Mouse (Mus musculus) lung, embryonic 16.5 days (tissue): ENCODE results near the gene Tcf7. TPM values are rescaled to one million over a fixed set of nuclear protein-coding genes. Genes with fewer than 3 reads are reported as not detected.

ENCODE experiments used
- ATAC-seq: fragments of 200-750 bp; cut with Nextera tagmentation; 2 replicates; pipeline ENCODE4 v1.8.0; 2017; ENCODE audit warnings: low read depth, mild to moderate bottlenecking, moderate library complexity
- H3K27ac ChIP-seq: fragments of 300-500 bp; sonication (generic); 2 replicates; pipeline ENCODE4 v1.5.1; 2014; ENCODE audit warnings: mild to moderate bottlenecking, control low read depth, low read length
- H3K27me3 ChIP-seq: fragments of 300-500 bp; sonication (generic); 2 replicates; pipeline ENCODE4 v1.6.1; 2014; ENCODE audit warnings: low read depth, low read length, mixed read lengths; ENCODE audit not compliant: control insufficient read depth, insufficient read depth
- H3K36me3 ChIP-seq: fragments of 300-500 bp; sonication (generic); 2 replicates; pipeline ENCODE4 v1.6.1; 2014; ENCODE audit warnings: low read length; ENCODE audit not compliant: control insufficient read depth, insufficient read depth
- H3K4me1 ChIP-seq: fragments of 300-500 bp; sonication (generic); replicated peaks from 2 replicates; pipeline ENCODE4 v1.6.1; 2014; ENCODE audit warnings: low read length, mixed read lengths; ENCODE audit not compliant: control insufficient read depth, insufficient read depth
- H3K4me2 ChIP-seq: fragments of 300-500 bp; sonication (generic); 2 replicates; pipeline ENCODE4 v1.6.1; 2014; ENCODE audit warnings: low read depth, low read length, control low read depth
- H3K4me3 ChIP-seq: fragments of 300-500 bp; sonication (generic); 2 replicates; pipeline ENCODE4 v1.5.1; 2014; ENCODE audit warnings: mild to moderate bottlenecking, low read length, control low read depth
- H3K9ac ChIP-seq: fragments of 300-500 bp; sonication (generic); 2 replicates; pipeline ENCODE4 v1.6.1; 2014; ENCODE audit warnings: low read length, control low read depth
- H3K9me3 ChIP-seq: fragments of 300-500 bp; sonication (generic); 2 replicates; pipeline ENCODE4 v1.6.1; 2016; ENCODE audit warnings: low read length; ENCODE audit not compliant: control insufficient read depth
- WGBS: fragments of 180-500 bp; shearing (Covaris S2); extraction: QIAGEN DNeasy Blood & Tissue Kit; methylation state at CpG from one replicate; pipeline ENCODE4 v1.1.7; 2014; 5-methylcytosine and 5-hydroxymethylcytosine counted together
- polyA plus RNA-seq: library from polyadenylated mRNA; unstranded; fragments of >200 nt; fragmentation: Nextera tagmentation; extraction: Ambion mirVana; gene quantifications from 2 replicates; pipeline ENCODE4 v1.2.1, GENCODE M21; 2015

Gene Tcf7
- polyA plus RNA-seq, 1 experiment from 2014 or later = 16.4 TPM

DNA sequence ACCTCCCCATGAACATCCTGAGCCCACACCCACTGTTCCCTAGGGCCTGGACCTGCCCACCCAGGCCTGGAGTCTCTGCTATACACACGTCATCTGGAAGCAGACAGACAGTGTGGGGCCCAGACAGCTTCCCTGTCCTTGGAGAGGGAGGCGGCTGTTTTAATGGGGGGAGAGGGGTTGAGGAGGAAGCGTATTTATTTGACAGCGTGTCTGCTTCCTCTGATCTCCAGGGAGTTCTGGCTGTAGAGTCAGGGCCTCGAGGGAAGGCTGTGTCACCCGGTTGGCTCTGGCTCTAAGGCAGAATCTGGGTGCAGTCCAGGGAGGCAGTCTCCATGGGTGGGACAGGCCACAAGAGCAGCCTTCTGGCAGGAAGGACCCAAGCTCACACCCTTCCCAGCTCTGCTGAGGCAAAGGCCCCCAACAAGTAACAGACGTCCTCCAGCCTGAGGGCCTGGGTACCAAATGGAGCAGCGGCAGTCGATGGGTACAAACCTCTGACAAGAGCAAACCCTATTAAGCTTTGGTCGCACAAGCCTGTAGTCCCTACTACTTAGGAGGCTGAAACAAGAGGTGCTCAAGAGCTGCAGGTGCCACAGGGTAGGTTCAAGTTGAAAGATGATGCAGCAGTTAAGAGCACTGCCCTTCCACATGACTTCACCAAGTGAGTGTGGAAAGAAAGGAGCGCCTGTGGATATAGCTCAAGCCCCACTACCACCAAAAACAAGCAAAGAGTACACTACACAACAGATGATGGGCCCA is 9.5 kb downstream of the Tcf7 start:
- H3K27me3 ChIP-seq = no peaks in the 10 kb centered on the region
- peak; percentile 93 for ATAC-seq
- peak overlapping the region; percentile 13; the same call in 1 of the 2 replicates for H3K9ac ChIP-seq
- H3K4me3 ChIP-seq = no peak overlapping the region
- peak overlapping the region; percentile 80 for H3K27ac ChIP-seq
- peaks cover 42% of the 10 kb centered on the region for H3K4me1 ChIP-seq
- H3K4me2 ChIP-seq = no peak overlapping the region
- 44% methylated on average over 11 of the region's 11 CpGs for WGBS
- no peaks in the 10 kb centered on the region for H3K9me3 ChIP-seq
- H3K36me3 ChIP-seq = no peaks in the 10 kb centered on the region; the same call in 1 of the 2 replicates

DNA sequence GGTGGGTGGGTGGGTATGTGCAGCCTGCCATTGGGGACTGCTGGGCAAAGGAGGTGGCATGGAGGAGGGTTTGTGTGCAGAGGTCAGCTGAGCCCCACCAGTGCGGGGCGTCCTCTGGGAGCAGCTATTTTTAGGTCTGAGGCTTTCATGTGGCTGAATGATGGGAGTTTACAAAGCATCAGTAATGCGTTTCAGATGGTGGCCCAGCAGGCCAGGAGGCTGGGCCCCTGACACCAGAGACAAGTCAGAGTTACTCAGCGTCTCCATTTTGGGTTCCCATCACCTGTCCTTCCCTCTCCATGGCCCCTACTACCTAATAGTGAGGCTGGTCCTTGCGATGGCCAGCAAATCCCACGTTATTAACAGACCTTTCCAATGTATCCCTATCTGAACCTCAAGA is 10.2 kb downstream of the Tcf7 start:
- peak overlapping the region; percentile 80 for H3K27ac ChIP-seq
- no peaks in the 10 kb centered on the region for H3K27me3 ChIP-seq
- WGBS = 53% methylated on average over 6 of the region's 6 CpGs
- no peaks in the 10 kb centered on the region for H3K9me3 ChIP-seq
- no peak overlapping the region for H3K4me2 ChIP-seq
- no peaks in the 10 kb centered on the region; the same call in 1 of the 2 replicates for H3K36me3 ChIP-seq
- ATAC-seq = no peak
- no peak overlapping the region for H3K4me3 ChIP-seq
- peaks cover 50% of the 10 kb centered on the region for H3K4me1 ChIP-seq
- 0 out of 2 replicates have a peak overlapping the region, but pooled peaks have one; percentile 13 for H3K9ac ChIP-seq

DNA sequence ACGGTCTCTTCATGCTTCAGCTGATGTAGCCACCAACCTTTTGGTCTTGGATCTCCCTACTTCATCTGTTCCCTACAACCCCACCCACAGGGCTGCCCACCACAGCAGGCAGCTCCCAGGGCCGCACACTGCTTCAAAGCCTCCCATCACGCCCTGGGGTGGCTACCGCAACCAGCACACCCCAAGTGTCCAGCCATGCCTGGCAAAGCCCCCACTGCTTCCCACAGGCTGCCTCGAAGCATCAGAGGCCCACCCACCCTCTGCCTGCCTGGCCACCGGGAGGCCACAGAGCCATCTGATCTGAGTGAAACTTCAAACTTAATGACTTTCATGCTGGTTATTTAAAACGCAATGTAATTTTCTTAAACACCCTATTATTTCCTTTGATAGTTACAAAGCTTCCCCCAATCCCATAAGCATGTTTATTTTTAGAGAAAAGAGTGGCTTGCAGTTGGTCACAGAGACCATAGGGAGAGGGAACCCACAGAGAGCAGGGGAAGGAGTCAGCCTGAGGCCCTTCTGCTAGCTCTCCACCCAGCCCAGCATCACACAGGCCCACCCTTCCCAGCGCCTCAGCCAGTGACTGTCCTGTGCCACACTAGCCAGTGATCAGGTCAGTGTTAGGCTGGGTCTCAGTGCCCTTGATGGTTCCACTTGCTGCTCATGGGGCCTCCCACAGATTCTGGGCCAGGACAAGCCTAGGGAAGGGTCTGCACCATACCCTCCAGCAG is 10.9 kb downstream of the Tcf7 start:
- ATAC-seq = no peak
- Histone ChIP-seq H3K4me2 (no peak overlapping the region), H3K9me3 (no peaks in the 10 kb centered on the region), H3K9ac (no peak overlapping the region), H3K36me3 (no peaks in the 10 kb centered on the region; the same call in 1 of the 2 replicates), H3K27ac (peak overlapping the region; percentile 80), H3K4me3 (no peak overlapping the region), H3K4me1 (peaks cover 50% of the 10 kb centered on the region), H3K27me3 (no peaks in the 10 kb centered on the region)
- 61% methylated on average over 8 of the region's 8 CpGs for WGBS

DNA sequence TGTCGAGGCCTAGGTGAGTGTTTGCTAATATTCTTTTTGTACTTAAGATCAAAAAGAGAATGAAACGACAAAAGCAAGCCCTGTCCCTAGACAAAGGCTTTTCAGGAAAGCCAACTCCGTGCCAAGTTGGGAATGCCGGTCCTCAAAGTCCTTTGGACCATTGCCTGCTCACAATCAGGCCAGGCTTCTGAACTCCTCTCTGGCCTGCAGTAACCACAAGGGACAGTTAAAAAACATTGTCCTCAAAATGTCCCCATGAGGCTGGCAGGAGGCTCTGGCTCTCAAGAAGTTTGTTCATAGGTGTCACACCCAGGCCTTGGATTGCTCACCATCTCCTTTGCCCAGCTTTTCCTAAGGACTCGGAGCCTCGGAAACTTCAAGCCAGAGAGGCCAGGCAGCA is 13.0 kb downstream of the Tcf7 start:
- H3K4me1 ChIP-seq = peaks cover 61% of the 10 kb centered on the region
- no peaks in the 10 kb centered on the region for H3K9me3 ChIP-seq
- WGBS = 57% methylated on average over 6 of the region's 6 CpGs
- peak overlapping the region; percentile 7; the same call in 1 of the 2 replicates for H3K9ac ChIP-seq
- H3K27me3 ChIP-seq = no peaks in the 10 kb centered on the region
- no peaks in the 10 kb centered on the region; the same call in 1 of the 2 replicates for H3K36me3 ChIP-seq
- no peak for ATAC-seq
- no peak overlapping the region for H3K4me2 ChIP-seq
- H3K27ac ChIP-seq = peak overlapping the region; percentile 74; the same call in 1 of the 2 replicates
- H3K4me3 ChIP-seq = no peak overlapping the region

- Histone ChIP-seq H3K9me3 (no peaks in the 10 kb centered on the region), H3K4me3 (no peak overlapping the region), H3K27ac (peak overlapping the region; percentile 76), H3K4me2 (no peak overlapping the region), H3K4me1 (peaks cover 53% of the 10 kb centered on the region), H3K36me3 (no peaks in the 10 kb centered on the region; the same call in 1 of the 2 replicates), H3K9ac (no peak overlapping the region), H3K27me3 (no peaks in the 10 kb centered on the region)
- 44% methylated on average over 7 of the region's 7 CpGs for WGBS
- peak; percentile 27 for ATAC-seq
Measured at GRCm38 (mm10) chr11:52268104-52268835, 14.5 kb downstream of the Tcf7 start.

- Histone ChIP-seq H3K4me1 (peaks cover 44% of the 10 kb centered on the region), H3K9me3 (no peaks in the 10 kb centered on the region), H3K9ac (no peak overlapping the region), H3K27ac (no peak overlapping the region), H3K4me2 (no peak overlapping the region), H3K36me3 (no peaks in the 10 kb centered on the region; the same call in 1 of the 2 replicates), H3K4me3 (no peak overlapping the region), H3K27me3 (no peaks in the 10 kb centered on the region)
- 86% methylated on average over 5 of the region's 5 CpGs for WGBS
- ATAC-seq = no peak
Measured at GRCm38 (mm10) chr11:52267271-52267670, 15.5 kb downstream of the Tcf7 start.

- H3K4me1 ChIP-seq = peaks cover 37% of the 10 kb centered on the region
- H3K36me3 ChIP-seq = no peaks in the 10 kb centered on the region; the same call in 1 of the 2 replicates
- H3K9ac ChIP-seq = peak overlapping the region; percentile 45
- H3K4me2 ChIP-seq = no peak overlapping the region
- peak; percentile 24; the same call in 1 of the 2 replicates for ATAC-seq
- peak overlapping the region; percentile 66 for H3K27ac ChIP-seq
- no peak overlapping the region for H3K4me3 ChIP-seq
- H3K9me3 ChIP-seq = no peaks in the 10 kb centered on the region
- no peaks in the 10 kb centered on the region for H3K27me3 ChIP-seq
- WGBS = 33% methylated on average over 12 of the region's 12 CpGs
Measured at GRCm38 (mm10) chr11:52265616-52266307, 17.1 kb downstream of the Tcf7 start.

DNA sequence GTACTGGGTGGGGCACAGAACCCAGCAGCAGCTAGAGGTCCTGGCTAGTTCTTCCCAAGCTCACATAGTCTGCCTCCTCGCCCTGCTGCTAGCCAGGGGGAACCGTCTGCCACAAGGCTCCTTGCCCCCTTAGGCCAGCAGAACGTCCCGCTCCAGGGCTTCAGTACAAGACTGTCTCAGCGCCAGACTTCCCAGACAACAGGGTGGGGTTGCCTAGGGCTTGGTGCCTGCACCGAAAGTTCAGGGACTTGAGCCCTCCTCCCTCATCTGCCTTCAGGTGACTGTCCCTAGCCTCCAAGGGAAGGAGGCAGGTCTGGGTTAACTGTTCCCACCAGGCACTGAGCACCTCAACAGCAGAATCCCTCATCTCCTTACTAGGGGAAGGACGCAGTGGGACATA is 17.9 kb downstream of the Tcf7 start:
- H3K36me3 ChIP-seq = no peaks in the 10 kb centered on the region; the same call in 1 of the 2 replicates
- WGBS = 78% methylated on average over 7 of the region's 7 CpGs
- H3K4me2 ChIP-seq = no peak overlapping the region
- no peak overlapping the region for H3K4me3 ChIP-seq
- no peak for ATAC-seq
- no peaks in the 10 kb centered on the region for H3K9me3 ChIP-seq
- no peaks in the 10 kb centered on the region for H3K27me3 ChIP-seq
- H3K9ac ChIP-seq = no peak overlapping the region; the same call in 1 of the 2 replicates
- peaks cover 31% of the 10 kb centered on the region for H3K4me1 ChIP-seq
- no peak overlapping the region for H3K27ac ChIP-seq
